Mouse (Mus musculus) neutrophil, adult 5-6 weeks (primary cell): ENCODE data around the gene Tbc1d9b. TPM values are rescaled to one million over a fixed set of nuclear protein-coding genes. Genes with fewer than 3 reads are reported as not detected.

Experiments used
- ATAC-seq: fragments of 151-379, 151-347 bp; 2 replicates; pipeline ENCODE4 v1.8.0; 2017; ENCODE audit warnings: mild to moderate bottlenecking, moderate TSS enrichment; ENCODE audit not compliant: insufficient number of reproducible peaks, poor library complexity, low FRiP score, severe bottlenecking; ENCODE audit errors: extremely low read depth
- total RNA-seq: library from RNA; stranded (forward); fragments of 200-1000 nt; gene quantifications from 2 replicates; pipeline ENCODE4 v1.2.3, GENCODE M21; 2017

The Tbc1d9b gene
- total RNA-seq, 1 experiment from 2014 or later, result 74.3 TPM

DNA sequence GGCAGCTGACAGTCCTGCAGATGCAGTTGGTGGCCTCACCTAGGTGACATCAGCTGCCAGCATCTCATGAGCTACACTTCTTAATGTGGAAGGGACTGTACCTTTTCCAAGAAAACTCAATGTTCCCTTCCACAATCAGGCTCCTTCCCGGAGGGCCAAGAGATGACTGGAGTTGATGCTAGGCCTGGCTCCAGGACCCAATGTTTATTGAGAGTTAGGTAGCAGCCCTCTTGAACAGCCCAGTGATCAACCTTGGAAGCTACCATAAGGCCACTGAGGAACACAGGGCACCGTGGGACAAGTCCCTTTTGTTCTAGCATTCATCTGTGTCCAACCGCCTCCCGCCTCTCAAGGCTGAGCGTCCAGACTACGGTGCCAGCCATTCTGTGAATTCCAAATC is 1.1 kb downstream of the Tbc1d9b start:
- no peak for ATAC-seq

DNA sequence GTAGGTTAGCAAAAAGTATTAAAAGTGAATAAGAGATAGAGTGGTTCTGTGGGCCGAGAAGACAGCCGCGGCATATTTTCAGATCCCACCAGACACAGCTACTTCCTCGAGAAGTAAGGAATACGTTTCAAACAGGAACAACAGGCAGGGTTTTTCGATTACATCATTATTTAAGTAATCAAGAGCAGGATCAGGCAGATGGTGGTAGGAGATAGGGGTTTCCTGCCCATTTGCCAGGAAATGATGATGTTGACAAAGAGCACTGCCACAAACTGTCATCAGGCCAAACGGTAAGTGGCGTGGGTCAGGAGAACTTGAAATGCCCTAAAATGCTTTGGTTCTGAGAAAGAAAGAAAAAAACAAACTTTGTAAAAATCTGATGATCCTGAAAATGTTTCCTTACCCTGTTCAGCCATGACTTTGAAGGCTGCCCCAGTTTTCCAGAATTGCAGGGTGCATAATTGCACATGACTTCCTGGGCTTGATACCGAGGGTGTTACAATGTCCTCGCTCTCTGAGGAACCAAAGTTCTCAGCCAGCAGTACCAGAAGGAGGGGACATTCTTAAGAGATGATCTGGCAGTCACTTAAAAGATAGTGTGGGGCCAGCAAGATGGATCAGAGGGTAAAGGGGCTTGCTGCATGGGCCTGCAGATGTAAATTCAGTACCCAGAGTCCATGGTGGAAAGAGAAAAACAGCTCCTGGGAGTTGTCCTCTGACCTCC is 3.1 kb downstream of the Tbc1d9b start:
- no peak for ATAC-seq

DNA sequence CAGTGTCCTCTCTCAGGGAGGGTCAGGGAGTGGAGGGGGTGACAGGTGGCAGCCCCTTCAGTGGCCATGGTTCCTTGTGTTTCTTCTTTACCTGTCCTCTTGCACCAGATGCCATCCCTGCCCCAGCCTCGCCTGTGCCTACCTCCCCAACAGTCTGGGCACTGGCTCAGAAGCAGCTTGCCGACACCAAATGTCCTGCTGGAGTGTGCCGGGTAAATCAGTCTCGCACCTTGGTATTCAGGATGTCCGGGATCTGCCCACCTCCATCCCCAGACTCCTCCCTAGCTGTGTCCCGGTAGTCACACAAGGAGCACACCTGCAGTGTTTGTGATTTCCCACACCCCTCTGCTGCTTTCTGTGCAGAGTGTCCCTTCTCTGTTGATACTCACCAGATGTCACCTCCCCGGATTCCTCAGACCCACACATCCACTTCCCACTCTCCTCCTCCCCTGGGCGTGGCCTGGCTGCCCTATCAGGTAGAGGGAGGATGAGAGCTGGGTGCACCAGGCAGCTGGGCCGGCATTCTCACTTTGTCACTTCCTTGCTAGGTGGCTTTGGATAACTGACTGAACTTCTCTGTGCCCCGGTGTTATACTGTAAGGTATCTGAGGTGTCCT is 7.1 kb downstream of the Tbc1d9b start:
- ATAC-seq, result no peak

DNA sequence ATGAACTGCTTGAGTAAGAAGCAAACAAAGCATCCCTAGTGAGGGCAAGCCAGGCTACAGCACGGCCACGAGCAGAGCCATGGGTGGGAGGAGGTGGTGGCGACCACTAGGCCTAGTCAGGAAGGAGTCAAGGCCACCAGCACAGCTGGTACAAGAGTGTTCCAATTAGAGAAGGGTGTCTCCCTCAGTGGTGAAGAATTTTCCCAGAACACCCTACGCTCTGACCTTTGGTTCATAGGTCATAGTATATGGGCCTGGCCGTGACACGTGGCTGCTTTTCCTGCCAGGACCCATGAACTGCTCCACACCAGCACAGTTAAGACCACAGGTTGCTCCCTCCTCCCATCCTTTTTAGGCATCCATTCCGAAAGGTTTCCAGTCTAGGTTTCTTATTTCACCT is 8.4 kb downstream of the Tbc1d9b start:
- ATAC-seq, result no peak

DNA sequence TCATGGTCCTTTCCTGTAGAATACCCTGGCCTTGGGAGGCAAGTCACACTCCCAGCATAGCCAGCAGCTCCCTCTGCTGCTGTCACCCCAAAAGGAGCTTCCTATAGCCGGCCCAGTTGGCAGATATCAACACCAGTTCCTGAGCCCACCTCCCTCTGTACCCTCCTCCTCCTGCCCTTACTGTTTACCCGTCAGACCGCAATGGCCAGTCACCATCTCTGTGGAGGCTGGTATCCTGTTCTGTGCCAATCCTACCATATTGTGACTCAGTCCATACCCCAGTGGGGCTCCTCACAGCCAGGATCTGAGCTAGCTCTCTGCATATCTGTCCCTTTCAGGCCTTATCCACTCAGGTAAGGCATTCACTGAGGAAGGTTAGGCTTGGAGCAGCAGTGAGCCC is 14.3 kb downstream of the Tbc1d9b start:
- ATAC-seq, result no peak

DNA sequence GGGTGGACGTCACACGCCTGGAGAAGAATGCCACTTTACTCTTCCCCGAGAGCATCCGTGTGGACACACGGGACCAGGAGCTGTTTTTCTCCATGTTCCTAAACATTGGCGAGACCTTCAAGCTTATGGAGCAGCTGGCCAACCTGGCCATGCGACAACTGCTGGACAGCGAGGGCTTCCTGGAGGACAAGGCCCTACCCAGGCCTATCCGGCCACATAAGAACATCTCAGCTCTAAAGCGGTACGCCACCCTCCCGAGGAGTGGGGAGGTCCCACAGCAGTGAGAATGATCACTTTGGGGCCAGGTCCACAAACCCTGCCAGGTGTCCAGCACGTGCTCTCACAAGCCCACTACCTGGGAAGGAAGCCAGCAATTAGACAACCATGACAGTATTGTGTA is 14.9 kb downstream of the Tbc1d9b start:
- ATAC-seq, result no peak

DNA sequence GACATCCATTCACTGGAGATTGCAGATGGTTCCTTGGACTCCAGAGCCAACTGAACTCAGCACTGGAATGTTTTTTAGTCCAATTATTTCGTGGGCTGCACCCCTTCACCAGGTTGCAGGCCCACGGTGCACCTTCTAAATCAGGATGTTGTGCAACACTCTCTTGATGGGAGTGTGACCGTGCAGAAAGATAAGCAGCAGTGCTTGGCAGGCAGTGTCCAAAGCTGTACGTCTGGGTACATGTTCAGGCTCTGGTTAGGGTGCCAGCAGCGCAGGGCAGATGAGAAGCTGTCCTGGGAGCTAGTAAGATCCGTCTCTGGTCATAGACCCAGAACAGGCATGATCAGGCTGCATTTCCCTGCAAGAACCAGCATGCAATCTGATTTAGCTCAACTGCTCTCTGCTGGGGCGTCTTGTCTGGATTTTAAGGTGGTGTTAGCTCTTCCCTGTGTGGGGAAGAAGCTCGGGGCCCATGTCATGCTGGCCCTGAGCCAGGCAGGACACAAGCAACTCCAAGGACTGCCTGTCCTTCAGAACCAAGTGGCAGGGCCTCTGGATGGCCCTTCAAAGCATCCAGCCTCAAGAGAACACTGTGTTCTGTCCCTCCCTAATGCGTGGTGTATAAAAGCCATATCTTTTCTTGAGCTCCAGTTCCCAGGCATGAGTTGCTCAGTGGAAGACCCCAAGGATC is 16.2 kb downstream of the Tbc1d9b start:
- no peak for ATAC-seq

DNA sequence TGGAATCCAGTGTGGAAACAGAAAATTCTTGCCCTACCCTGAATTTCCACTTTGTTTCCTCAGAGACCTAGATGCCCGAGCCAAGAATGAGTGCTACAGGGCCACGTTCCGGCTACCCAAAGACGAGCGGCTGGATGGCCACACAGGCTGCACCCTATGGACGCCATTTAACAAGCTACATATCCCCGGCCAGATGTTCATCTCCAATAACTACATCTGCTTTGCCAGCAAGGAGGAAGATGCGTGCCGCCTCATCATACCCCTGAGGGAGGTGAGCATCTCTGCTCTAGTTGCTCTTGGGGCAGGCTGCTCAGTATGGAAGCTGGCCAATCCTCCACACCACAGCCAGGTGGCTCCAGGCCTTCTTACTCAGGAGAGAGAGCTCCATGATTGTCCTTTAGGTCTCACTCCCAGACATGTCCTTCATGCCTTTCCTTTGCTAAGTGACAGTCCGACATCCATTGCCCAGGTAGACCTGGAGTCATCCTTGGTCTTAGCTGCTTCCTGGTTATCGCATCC is 16.8 kb downstream of the Tbc1d9b start:
- no peak for ATAC-seq

DNA sequence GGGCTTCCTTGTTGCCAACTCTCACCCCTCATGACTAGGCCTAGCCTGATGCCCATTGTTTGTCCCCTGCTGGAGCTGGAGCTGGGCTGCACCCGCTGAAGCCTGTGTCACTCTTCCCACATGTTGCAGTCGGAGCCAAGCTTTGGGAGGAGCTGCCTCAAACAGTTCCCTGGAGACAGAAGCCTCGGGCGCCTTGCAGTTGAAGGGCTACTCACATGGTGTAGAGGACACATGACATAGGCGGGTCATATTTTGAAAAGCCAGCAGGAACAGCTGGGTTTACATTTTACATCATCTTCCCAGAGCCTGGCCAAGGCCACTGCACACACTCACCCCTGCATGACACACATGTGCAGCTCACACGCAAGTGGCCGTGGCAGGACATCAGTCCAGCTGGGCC is 18.0 kb downstream of the Tbc1d9b start:
- no peak for ATAC-seq

DNA sequence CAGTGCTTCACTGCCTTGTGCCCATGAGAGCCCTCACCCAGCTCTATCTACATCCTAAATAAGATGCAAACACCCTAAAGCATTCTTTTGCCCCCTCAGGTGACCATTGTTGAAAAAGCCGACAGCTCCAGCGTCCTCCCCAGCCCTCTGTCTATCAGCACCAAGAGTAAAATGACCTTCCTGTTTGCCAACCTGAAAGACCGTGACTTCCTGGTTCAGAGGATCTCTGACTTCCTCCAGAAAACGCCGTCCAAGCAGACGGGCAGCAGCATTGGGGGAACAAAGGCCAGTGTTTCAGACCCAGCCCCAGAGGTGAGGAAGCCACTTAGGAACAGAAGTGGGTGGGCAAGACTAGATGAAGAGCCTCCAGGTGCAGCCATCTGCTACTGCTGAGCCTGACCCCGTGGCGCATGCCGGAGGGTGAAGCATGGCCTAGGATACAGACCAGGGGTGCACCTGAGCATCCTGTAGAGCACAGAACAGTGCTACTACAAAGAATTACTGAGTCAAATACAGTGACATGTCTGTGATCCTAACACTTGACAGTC is 18.5 kb downstream of the Tbc1d9b start:
- ATAC-seq, result no peak

DNA sequence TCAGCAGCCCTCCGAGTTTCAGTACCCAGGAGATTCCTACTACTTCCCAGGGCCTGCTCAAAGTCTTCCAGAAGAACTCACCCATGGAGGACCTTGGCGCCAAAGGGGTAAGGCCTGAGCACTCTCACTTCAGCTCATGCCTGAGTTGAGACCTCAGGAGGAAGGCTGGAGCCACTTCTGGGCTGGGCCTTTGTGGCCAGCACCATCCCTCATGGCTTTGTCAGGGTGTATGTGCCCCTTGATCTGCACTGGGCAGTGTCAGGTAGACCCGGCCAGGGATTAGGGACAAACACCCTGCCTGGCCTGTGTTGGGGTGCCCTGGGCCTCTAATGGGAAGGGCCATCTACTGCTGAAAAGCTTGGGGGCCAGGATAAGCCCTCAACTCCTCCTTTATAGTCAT is 20.2 kb downstream of the Tbc1d9b start:
- no peak for ATAC-seq

DNA sequence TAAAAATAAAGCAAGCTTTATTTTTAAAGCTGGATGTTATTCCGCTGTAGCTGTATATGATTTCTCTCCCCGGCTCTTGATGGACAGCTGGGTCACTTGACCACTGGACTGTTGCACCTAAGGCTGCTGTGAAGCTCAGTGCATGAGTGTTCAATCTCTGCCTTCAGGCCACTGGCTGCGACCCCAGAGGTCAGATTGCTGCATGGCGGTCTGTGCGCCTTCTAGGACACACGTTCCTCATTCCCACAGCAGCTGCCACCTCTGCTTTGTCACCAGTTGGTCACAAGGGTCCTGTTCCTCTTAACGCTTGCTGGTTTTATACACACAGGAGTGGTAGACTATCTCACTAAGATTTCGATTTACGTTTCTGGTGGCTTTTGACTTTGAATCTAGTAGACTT is 23.0 kb downstream of the Tbc1d9b start:
- ATAC-seq, result no peak

DNA sequence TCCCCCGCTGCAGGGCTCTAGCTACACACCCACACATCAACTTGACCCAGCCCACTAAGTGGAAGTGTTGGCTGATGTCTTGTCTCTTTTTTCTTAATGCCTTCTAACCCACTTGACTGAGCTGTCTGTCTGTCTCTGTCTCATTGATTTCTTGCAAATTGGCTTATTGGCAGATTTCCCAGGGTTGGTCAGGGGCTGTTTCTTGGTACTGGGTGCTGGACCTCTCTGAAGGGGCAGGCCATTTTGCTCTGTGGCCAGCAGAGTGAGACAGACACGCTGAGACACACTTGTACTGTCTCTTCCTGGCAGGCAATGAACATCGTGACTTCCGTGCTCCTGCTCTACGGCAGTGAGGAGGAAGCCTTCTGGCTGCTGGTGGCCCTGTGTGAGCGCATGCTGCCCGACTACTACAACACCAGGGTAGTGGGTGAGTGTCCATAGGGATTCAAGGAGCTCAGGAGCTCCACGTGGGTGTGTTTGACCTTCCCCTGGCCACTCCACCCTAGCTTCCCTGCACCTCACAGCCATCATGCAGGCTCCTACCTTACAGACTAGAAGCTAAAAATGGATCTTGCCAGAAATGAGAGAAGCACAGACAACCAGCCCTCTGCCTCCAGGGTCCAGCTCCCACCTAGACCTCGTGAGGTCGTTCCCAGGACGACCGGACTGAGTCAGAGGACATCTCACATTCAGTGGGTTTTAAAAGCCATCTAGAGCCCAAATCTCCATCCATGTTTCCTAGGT is 23.8 kb downstream of the Tbc1d9b start:
- no peak for ATAC-seq

DNA sequence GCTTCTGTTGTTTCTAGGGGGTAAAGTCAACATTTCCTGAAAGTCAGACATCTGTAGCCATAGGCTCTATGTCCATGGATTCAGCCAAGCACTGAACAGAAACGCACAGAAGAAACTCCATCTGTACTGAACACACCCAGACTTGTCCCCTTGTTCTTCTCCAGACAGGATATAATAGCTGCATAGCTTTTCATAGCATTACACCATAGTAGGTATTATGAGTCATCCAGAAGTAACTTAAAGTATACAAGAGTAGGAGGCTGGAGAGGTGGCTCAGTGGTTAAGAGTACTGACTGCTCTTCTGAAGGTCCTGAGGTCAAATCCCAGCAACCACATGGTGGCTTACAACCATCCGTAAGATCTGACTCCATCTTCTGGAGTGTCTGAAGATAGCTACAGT is 24.6 kb downstream of the Tbc1d9b start:
- ATAC-seq, result no peak

DNA sequence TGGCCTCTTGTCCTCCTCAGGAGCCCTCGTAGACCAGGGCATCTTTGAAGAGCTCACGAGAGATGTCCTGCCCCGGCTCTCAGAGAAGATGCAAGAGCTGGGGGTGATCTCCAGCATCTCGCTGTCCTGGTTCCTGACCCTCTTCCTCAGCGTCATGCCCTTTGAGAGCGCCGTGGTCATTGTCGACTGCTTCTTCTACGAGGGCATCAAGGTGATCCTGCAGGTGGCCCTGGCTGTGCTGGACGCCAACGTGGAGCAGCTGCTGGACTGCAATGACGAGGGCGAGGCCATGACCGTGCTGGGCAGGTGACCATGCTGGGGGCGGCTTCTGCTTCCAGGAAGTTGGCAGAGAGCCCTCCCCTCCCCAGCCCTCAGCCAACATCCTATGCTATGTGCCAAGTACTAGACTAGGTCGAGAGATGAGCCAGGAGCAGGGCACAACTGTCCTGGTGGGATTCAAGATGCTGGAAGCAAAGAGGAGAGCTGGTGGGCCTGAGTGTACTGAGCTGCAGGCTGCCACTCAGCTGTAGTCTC is 25.6 kb downstream of the Tbc1d9b start:
- ATAC-seq, result no peak

DNA sequence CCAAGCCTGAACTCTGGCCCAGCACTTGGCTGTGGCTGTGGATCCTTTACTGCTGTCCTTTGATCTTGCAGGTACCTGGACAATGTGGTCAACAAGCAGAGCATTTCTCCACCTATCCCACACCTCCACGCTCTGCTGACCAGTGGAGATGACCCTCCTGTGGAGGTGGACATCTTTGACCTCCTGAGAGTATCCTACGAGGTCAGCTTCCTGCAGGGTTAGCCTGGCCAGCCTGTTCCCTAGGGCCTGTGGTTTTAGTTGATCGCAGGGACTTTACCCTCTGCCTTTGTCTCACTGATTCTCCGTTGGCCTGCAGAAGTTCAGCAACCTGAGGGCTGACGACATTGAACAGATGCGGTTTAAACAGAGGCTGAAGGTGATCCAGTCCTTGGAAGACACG is 27.1 kb downstream of the Tbc1d9b start:
- ATAC-seq, result no peak

DNA sequence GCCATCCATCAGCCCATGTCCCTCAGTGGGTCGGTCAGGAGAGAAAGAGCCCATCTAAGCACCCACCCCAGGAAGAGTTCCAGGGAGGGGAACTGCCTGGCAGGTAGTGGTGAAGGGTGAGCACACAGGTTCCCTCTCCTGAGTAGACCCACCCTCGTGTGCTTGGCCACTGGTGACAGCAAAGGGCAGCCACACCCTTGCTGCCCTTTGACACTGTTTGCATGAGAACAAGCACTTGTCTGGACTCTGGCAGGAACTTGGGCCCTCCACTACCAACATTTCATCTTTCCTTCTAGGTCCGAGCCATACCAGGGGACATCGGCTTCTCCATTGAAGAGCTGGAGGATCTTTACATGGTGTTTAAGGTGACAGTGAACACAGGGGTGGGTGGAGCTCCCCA is 28.2 kb downstream of the Tbc1d9b start:
- ATAC-seq, result no peak

DNA sequence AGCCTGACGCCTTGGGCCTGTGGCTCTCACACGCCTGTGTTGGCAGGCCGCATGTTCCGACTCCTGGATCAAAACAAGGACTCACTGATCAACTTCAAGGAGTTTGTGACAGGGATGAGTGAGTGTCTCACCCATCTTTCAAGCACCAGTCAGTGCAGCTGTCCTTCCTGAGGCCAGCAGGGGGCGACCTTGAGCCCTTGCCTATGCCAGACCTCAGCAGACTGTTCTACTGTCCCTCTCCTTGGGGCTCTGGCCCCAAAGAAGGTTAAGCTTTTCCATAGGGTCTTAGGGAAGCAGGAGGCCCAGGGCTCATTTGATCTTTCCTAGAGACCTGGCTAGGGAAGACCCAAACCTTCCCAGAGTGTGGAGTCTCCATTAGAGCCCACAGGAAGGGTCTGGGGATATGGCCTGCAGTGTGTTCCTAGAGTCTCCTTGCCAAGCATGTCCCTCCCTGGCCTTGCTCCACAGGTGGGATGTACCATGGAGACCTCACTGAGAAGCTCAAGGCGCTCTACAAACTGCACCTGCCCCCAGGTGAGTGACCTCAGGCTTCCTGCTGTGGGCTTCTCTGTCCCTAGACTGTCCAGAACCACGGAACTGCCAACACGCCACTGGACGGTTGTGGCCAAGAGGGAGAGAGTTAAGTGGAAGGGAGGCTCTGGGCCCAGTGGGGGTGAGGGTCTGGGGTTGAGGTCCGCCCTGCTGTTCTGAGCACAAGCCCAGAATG is 30.5 kb downstream of the Tbc1d9b start:
- peak; percentile 67 for ATAC-seq
